Mouse (Mus musculus) heart, adult 8-10 months (tissue): ENCODE measurements around the gene Nt5m. TPM values are rescaled to one million over a fixed set of nuclear protein-coding genes. Genes with fewer than 3 reads are reported as not detected.
"Not testable (repeated sequence)": the region's sequence is repeated elsewhere in the genome, so short reads cannot be mapped to it uniquely, and the experiment has no call there.

ENCODE experiments used
- DNase-seq: peaks from one replicate; pipeline ENCODE4 v3.0.0; 2022; ENCODE audit warnings: low spot score
- total RNA-seq, 4 experiments: library from RNA; stranded (reverse); gene quantifications; 2 replicates each; pipeline ENCODE4 v1.2.4; 2022

Nt5m gene
- 10 to 100 TPM; 24.3 to 32.0 (median 26.8) TPM for total RNA-seq

GRCm38 (mm10) chr11:59839008-59839458 is at the start of gene Nt5m:
Nt5m (plus strand) TSS chr11:59839447.
- DNase-seq: peak; percentile 97

GRCm38 (mm10) chr11:59793390-59793789 is 45.9 kb upstream of the Nt5m start:
- DNase-seq: no peak

DNA sequence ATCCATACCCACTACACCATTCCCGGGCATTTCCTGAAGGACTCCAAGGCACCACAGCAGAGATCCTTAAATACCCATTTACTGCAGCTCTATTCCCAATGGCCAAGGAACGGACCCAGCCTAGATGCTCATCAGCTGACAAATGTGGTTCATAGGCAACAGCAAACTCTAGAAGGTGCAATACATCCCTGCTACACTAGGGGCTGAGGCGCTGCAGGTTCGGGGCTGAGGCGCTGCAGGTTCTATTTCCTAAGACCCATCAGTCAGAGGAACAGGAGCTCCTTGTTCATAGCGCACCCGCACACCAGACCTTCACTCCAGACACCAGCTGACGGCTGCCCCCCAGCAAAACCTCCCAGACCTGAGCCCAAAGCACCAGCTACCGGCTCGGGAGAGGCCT is 38.8 kb upstream of the Nt5m start:
- DNase-seq: no peak

GRCm38 (mm10) chr11:59801881-59802280 is 37.4 kb upstream of the Nt5m start:
- DNase-seq: no peak

- DNase-seq: no peak
These were observed 35.7 kb upstream of the Nt5m start for GRCm38 (mm10) chr11:59803516-59803915.

- no peak for DNase-seq
These were observed 34.7 kb upstream of the Nt5m start for GRCm38 (mm10) chr11:59804409-59805110.

DNA sequence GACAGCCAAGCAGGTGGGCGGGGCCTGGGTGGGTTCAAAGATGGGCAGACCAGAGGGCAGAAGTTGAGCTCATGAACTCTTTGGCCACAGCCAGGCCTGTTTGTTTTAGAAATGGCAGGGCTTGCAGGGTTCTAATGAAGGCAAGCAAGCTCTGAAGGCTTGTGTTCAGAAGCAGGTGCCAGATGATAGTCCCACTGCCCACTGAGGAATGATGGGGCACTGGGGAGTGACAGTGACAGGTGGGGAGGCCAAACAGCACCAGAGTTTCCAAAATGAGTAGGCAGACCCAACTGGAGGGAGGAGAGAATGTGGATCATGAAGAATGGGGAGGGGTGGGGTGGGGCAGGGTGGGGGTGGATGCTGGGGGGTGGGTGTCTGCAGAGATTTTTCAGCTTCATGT is 34.0 kb upstream of the Nt5m start:
- no peak for DNase-seq

DNA sequence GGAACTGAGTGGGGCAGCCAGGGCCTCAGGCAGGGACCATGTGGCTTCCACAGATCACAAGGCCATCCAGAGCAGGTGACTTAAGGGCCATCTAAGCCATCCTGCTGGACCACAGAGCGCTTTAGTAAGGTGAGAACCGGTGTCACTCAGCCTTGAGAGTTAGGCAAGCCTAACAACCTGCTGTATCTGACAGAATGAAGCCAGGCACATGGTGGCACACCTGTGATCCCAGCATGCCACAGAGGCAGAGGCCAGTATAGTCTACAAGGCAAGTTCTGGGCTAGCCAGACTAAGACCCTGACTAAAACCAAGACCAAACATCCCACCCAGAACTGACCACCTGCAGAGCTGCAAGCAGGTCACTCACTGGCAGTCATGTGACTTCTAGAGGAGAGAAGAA is 33.6 kb upstream of the Nt5m start:
- DNase-seq: no peak

- DNase-seq: no peak
These were observed 30.9 kb upstream of the Nt5m start for GRCm38 (mm10) chr11:59808170-59808960.

GRCm38 (mm10) chr11:59809071-59809669 is 30.1 kb upstream of the Nt5m start:
- DNase-seq: peak; percentile 75

- DNase-seq: peak; percentile 88
These were observed 29.4 kb upstream of the Nt5m start, which contains the start of gene Flcn for GRCm38 (mm10) chr11:59809670-59810474. Flcn (minus strand) TSS chr11:59810016.

DNA sequence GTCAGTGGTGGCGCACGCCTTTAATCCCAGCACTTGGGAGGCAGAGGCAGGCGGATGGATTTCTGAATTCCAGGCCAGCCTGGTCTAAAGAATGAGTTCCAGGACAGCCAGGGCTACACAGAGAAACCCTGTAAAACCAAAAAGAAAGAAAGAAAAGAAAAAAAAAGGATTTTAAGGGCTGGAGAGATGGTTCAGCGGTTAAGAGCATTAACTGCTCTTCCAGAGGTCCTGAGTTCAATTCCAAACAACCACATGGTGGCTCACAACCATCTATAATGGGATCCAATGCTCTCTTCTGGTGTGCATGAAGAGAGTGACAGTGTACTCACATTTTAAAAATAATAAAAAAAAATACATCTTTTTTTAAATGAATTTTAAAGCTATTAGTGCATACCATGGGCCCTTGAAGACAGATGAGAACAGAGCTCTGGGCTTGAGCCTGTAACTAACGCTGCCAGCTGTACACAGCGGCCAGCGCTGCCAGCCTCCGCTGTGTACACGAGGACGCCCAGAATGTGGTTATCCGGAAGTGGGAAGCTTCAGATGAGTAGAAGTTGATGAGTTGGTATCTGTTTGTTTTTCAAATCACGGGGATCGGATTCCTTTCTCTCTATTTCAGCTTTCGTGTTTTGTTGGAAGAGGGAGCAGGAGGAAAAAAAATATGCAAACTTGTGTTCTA is 28.6 kb upstream of the Nt5m start:
- no peak for DNase-seq

DNA sequence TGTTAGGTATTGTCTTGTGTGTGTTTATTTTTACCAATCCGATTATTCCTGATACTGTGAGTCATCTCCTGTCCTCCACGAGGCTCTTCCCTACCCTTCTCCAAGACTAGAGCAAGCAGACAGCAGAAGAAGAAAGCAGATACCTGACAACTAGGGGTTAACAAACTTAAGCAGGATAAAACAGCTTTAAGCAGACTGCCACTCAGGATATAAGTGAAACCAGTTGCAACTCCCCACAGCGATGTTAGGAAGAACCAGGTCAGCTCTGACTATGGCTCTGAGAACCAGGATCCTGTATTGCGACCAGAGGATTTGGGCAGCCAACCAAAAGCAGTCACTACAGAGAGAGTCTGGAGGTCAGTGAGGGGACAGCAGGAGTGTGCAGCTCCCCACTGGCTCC is 28.0 kb upstream of the Nt5m start:
- DNase-seq: no peak

- no peak for DNase-seq
These were observed 26.0 kb upstream of the Nt5m start for GRCm38 (mm10) chr11:59813276-59813675.

DNA sequence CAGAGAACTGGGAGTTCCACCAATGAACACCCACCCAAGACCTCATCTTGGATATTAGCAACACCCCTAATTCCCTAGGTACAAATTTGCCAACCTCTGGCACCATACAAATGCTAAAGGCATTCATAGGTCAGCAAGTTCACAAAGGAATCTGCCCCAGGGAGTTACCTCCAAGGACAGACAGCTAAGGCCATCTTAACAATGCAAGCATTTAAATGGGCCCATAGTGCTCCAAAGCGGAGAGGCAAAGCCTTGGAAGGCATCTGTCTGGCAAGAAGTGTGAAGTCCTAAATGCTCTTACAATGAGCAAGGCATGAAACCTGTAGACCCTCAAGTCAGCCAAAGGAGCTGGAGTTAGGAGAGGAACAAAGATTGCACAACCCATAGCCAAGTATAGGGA is 24.9 kb upstream of the Nt5m start:
- DNase-seq: no peak

GRCm38 (mm10) chr11:59814936-59815335 is 24.3 kb upstream of the Nt5m start:
- no peak for DNase-seq

DNA sequence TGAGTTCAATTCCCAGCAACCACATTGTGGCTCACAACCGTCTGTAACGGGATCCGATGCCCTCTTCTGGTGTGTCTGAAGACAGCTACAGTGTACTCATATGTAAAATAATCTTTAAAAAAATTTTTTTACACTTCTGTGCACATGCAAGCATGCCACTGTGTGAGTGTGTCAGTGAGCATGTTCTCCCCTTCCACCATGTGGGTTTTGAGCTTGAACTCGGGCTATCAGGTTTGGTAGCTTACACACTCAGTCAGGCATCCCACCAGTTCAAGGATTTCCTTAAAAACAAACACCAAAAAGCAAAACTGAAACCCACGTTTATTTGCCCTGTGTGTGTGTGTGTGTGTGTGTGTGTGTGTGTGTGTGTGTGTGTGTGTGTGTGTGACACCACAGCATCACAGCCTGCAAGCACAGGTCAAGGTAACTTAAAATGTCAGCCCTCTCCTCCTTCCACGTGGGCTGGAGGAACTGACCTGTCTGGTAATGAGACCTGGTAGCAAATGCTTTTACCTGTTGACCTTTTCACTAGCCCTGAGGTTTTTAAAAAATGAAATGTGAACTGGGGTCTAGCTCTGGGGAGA is 23.7 kb upstream of the Nt5m start:
- DNase-seq: no peak

DNA sequence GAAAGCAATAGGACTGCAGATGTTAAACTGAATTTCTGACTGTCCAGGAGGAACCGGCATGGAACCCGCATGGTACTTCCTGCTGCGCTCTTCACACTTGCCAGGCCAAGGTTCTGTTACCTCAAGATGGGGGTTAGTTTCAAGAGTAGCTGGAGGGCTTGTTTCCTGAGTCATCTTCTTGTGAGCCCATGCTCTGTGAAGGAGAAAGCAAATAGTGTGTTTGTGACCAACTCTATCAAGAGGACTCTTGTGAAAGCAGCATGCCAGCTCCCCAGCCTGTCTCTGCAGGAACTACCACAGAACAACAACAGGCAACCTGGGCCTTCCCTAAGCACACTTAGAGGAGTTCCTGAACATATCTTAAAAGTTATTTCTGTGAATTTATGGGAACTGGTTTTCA is 21.3 kb upstream of the Nt5m start:
- no peak for DNase-seq

DNA sequence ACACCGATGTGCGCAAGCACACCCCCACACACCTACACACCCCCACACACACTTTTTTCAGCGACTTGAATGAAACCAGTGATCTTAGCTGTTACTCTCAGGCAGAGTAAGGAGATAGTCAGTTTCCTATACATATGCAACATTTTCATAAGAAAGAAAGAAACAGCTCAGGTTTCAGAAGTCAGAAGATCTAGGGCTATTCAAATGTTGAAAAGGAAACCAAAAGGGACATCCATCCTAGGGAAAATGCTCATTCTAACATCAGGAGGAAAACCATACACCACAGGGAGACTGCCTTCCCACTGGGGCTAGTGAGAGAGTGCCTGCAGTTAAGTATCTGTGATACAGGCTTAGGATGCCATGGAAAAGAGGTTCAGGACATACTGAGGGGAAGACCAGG is 17.6 kb upstream of the Nt5m start:
- no peak for DNase-seq

DNA sequence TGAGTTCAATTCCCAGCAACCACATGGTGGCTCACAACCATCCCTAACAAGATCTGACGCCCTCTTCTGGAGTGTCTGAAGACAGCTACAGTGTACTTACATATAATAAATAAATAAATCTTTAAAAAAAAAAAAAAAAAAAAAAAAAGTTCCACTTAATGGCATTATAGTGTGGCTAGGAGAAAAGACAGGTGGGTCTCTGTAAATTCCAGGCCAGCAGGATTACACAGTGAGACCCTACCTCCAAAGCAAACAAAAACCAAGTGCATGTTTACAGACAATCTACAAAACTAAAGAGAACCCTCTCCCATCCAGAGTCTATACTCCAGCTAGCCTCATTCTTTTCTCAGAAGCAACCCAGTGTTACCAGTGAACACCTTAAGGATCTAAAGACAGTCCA is 1.5 kb upstream of the Nt5m start:
- not testable (repeated sequence) for DNase-seq

DNA sequence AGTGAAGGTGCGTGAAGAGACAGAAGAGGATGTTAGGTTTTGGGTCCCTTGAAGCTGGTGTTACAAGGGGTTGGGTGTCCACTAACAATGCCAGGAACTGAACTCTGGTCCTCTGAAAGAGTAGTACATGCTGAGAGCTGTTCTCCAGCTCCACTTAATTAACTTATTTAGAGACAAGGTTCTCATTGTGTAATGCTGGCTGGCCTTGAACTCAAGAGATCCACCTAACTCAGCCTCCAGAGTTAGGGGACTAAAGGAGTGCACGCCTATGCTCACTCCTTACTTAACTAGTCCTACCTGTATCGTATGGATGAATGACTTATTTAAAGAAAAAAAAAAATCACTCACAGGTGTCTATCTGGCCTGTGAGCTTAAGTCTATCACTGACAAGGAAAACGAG is 821 bp upstream of the Nt5m start:
- no peak for DNase-seq
